In the genomic region with DNA sequence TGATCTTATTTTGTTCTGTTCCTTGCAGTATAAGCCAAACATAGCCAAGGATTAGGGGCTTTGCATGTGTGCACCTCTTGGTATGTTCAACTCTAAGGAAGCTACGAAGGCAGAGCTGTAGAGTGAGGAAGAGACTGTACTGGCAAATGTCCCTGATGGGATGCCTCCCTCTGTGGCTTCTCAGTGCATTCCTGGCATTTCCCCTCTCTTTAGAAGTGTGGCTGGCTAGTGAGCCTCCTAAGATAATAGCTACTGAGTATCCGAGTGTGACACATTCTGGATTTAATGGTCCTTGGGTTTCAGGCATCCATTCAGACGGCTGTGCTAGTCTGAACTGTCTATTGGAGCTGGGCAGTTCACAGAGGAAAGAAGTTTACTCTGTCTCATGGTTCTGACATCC, we compare ENCODE assay signal across 22 mouse cellular contexts. TPM values are rescaled to one million over a fixed set of nuclear protein-coding genes. Genes with fewer than 3 reads are reported as not detected.
DNase-seq lines count a peak whose midpoint lies in the region; ATAC-seq and TF ChIP-seq lines count a peak whose summit lies in the region.
"Had no signal": no experiment of that assay in that cellular context is flagged by ENCODE, and none has a peak within 500 bp of the region (broad histone marks: within the 10 kb centered on the region; RNA-seq: fewer than 3 reads in every experiment).

No protein-coding gene starts in this region.

- no peak for TF ChIP-seq CTCF in kidney, adult 2 months (conservative IDR thresholded peaks at IDR 0.05; ENCODE audit: insufficient read depth, insufficient read length, low read depth, low read length)
- TF ChIP-seq CTCF in kidney, postnatal 0 days (IDR thresholded peaks at IDR 0.05; ENCODE audit: low read depth): no peak

- TF ChIP-seq POLR2A in kidney, adult 2 months (IDR thresholded peaks at IDR 0.05; ENCODE audit: low read depth, low read length): no peak

- no peak for DNase-seq in heart, adult 9 months (ENCODE audit: low spot score in 2 of 2)
- peak; percentile 45 for DNase-seq in kidney, adult 2 months
- no peak for DNase-seq in kidney, adult 11 months
- DNase-seq in kidney, postnatal 0 days (ENCODE audit: low spot score): peak; percentile 86
- DNase-seq in kidney, adult 18-20 months: no peak
- DNase-seq in limb, embryonic 10.5 days (ENCODE audit: low spot score): peak; percentile 19
- DNase-seq: adrenal gland, postnatal 10 days; cerebellum, adult 11 months; cerebellum, adult 8-10 months; cerebellum, postnatal 14 days; embryo, embryonic 11 days; gastrocnemius, postnatal 36 days; heart, adult 18-20 months; heart, postnatal 10 days had no signal

- no peak overlapping the region for H3K4me2 ChIP-seq in heart, embryonic 15.5 days
- H3K4me2 ChIP-seq in kidney, postnatal 0 days (ENCODE audit: low read length): no peak overlapping the region
- H3K4me2 ChIP-seq: embryonic facial prominence, embryonic 15.5 days; hindbrain, embryonic 13.5 days had no signal

- H3K36me3 ChIP-seq in heart, embryonic 15.5 days: no peaks in the 10 kb centered on the region
- H3K36me3 ChIP-seq in kidney, adult 2 months (ENCODE audit: control insufficient read depth, insufficient read depth, low read length): no peaks in the 10 kb centered on the region
- H3K36me3 ChIP-seq in kidney, postnatal 0 days (ENCODE audit: insufficient read depth, low read length): no peaks in the 10 kb centered on the region
- H3K36me3 ChIP-seq in limb, embryonic 10.5 days: peaks cover 18% of the 10 kb centered on the region
- H3K36me3 ChIP-seq: embryonic facial prominence, embryonic 15.5 days; forebrain, embryonic 10.5 days; hindbrain, embryonic 13.5 days had no signal

- H3K27ac ChIP-seq in heart, embryonic 15.5 days: peak overlapping the region; percentile 5; the same call in 1 of the 2 replicates
- H3K27ac ChIP-seq in kidney, adult 2 months (ENCODE audit: insufficient read depth, low read depth, low read length): no peak overlapping the region
- no peak overlapping the region for H3K27ac ChIP-seq in kidney, postnatal 0 days
- no peak overlapping the region for H3K27ac ChIP-seq in limb, embryonic 10.5 days
- H3K27ac ChIP-seq: embryonic facial prominence, embryonic 15.5 days; forebrain, embryonic 10.5 days; hindbrain, embryonic 13.5 days; hindbrain, postnatal 0 days had no signal

- no peak for ATAC-seq in heart, embryonic 15.5 days (replicated peaks; ENCODE audit: insufficient number of reproducible peaks, insufficient read depth, low FRiP score, low read depth)
- peak; percentile 30; the same call in 1 of the 2 replicates for ATAC-seq in kidney, postnatal 0 days (replicated peaks; ENCODE audit: low FRiP score, low read depth)
- ATAC-seq: forebrain, embryonic 14.5 days; hindbrain, postnatal 0 days; intestine, embryonic 16.5 days had no signal

- no peaks in the 10 kb centered on the region for H3K9me3 ChIP-seq in heart, embryonic 15.5 days (replicated peaks)
- H3K9me3 ChIP-seq in kidney, postnatal 0 days (replicated peaks; ENCODE audit: low read length): no peaks in the 10 kb centered on the region
- H3K9me3 ChIP-seq in limb, embryonic 10.5 days (replicated peaks): no peaks in the 10 kb centered on the region
- H3K9me3 ChIP-seq: embryonic facial prominence, embryonic 15.5 days; forebrain, embryonic 10.5 days; hindbrain, embryonic 13.5 days had no signal

- no peaks in the 10 kb centered on the region for H3K27me3 ChIP-seq in heart, embryonic 15.5 days
- H3K27me3 ChIP-seq in kidney, adult 2 months (replicated peaks; ENCODE audit: control insufficient read depth, insufficient read depth, low read length): no peaks in the 10 kb centered on the region
- H3K27me3 ChIP-seq in kidney, postnatal 0 days (ENCODE audit: insufficient read depth, low read length): no peaks in the 10 kb centered on the region
- H3K27me3 ChIP-seq in limb, embryonic 10.5 days (ENCODE audit: low read depth, poor library complexity, severe bottlenecking): no peaks in the 10 kb centered on the region
- H3K27me3 ChIP-seq: embryonic facial prominence, embryonic 15.5 days; hindbrain, embryonic 13.5 days had no signal

- peaks cover 49% of the 10 kb centered on the region for H3K4me1 ChIP-seq in heart, embryonic 15.5 days (replicated peaks)
- peaks cover 11% of the 10 kb centered on the region; the same call in 1 of the 2 replicates for H3K4me1 ChIP-seq in kidney, adult 2 months (ENCODE audit: control insufficient read depth, insufficient read depth, low read length)
- H3K4me1 ChIP-seq in kidney, postnatal 0 days (replicated peaks; ENCODE audit: insufficient read depth, low read length): peaks cover 35% of the 10 kb centered on the region
- H3K4me1 ChIP-seq in limb, embryonic 10.5 days: peaks cover 54% of the 10 kb centered on the region

- no peak overlapping the region for H3K4me3 ChIP-seq in heart, embryonic 15.5 days
- H3K4me3 ChIP-seq in kidney, adult 2 months (ENCODE audit: insufficient read depth, low read depth, low read length): no peak overlapping the region
- H3K4me3 ChIP-seq in kidney, postnatal 0 days (replicated peaks; ENCODE audit: low read depth, low read length): no peak overlapping the region
- H3K4me3 ChIP-seq in limb, embryonic 10.5 days: no peak overlapping the region
- H3K4me3 ChIP-seq: embryonic facial prominence, embryonic 15.5 days; erythroblast, embryonic 14.5 days; forebrain, embryonic 10.5 days; hindbrain, embryonic 13.5 days had no signal

- 36% methylated on average over 3 of the region's 3 CpGs for WGBS in heart, embryonic 15.5 days
- 29% methylated on average over 3 of the region's 3 CpGs for WGBS in kidney, adult 2 months
- WGBS in kidney, postnatal 0 days: 35% methylated on average over 3 of the region's 3 CpGs
- 68% methylated on average over 3 of the region's 3 CpGs for WGBS in limb, embryonic 10.5 days

- H3K9ac ChIP-seq in heart, embryonic 15.5 days: no peak overlapping the region
- H3K9ac ChIP-seq in kidney, postnatal 0 days (ENCODE audit: low read depth, low read length): no peak overlapping the region
- H3K9ac ChIP-seq: embryonic facial prominence, embryonic 15.5 days; hindbrain, embryonic 13.5 days had no signal

RNA-seq across cellular contexts. Expression of gene Sema5a, which starts 19.0 kb away (rescaled TPM):
- 6.5 and 10.2 TPM in 2 replicates for polyA plus RNA-seq in heart, embryonic 15.5 days (2015; fragmentation: Nextera tagmentation; extraction: Ambion mirVana)
- 11.6 and 12.9 TPM in 2 replicates for polyA plus RNA-seq in kidney, adult 2 months (2012; rRNA removed)
- polyA plus RNA-seq in kidney, postnatal 0 days (2015; fragmentation: Nextera tagmentation; extraction: Ambion mirVana): 21.0 and 22.1 TPM in 2 replicates
- polyA plus RNA-seq in limb, embryonic 10.5 days (2016; fragmentation: Nextera tagmentation; extraction: Ambion mirVana): 19.5 and 22.6 TPM in 2 replicates
- polyA plus RNA-seq: erythroblast, embryonic 14.5 days had no signal

Comparison
In these comparisons a context has a peak if more than half of its experiments do, and no peak if none do; other contexts are left out.
1. DNase-seq: peak in kidney, adult 2 months (single experiment), kidney, postnatal 0 days (single experiment) and limb, embryonic 10.5 days (single experiment); none in heart, adult 9 months (0 of 2), kidney, adult 11 months (single experiment) and kidney, adult 18-20 months (single experiment).